In genomic region chr2:50186711-50187405, GRCm38 (mm10) we compare ENCODE assay signal across 15 mouse cellular contexts.
DNase-seq lines count a peak whose midpoint lies in the region; ATAC-seq lines count a peak whose summit lies in the region.
"Had no signal": no experiment of that assay in that cellular context is flagged by ENCODE, and none has a peak within 500 bp of the region (broad histone marks: within the 10 kb centered on the region; RNA-seq: fewer than 3 reads in every experiment).

No protein-coding gene starts in this region.

- peak overlapping the region; percentile 37 for H3K4me2 ChIP-seq in intestine, embryonic 15.5 days (replicated peaks)
- no peak overlapping the region for H3K4me2 ChIP-seq in midbrain, embryonic 11.5 days
- H3K4me2 ChIP-seq: hindbrain, embryonic 15.5 days; limb, embryonic 15.5 days had no signal

- H3K9ac ChIP-seq in intestine, embryonic 15.5 days, result no peak overlapping the region
- no peak overlapping the region for H3K9ac ChIP-seq in midbrain, embryonic 11.5 days (ENCODE audit: low read length)
- H3K9ac ChIP-seq: hindbrain, embryonic 15.5 days; limb, embryonic 15.5 days had no signal

- H3K4me1 ChIP-seq in intestine, embryonic 15.5 days (replicated peaks), result no peaks in the 10 kb centered on the region
- no peaks in the 10 kb centered on the region for H3K4me1 ChIP-seq in midbrain, embryonic 11.5 days (ENCODE audit: control insufficient read depth, insufficient read depth, low read length)
- H3K4me1 ChIP-seq: hindbrain, embryonic 15.5 days; limb, embryonic 15.5 days had no signal

- no peak overlapping the region for H3K4me3 ChIP-seq in intestine, embryonic 15.5 days (replicated peaks)
- no peak overlapping the region for H3K4me3 ChIP-seq in midbrain, embryonic 11.5 days (ENCODE audit: low read depth, low read length)
- H3K4me3 ChIP-seq: heart, adult 2 months; hindbrain, embryonic 15.5 days; limb, embryonic 15.5 days had no signal

- 0 out of 2 replicates have a peak overlapping the region, but pooled peaks have one; percentile 51 for H3K27ac ChIP-seq in intestine, embryonic 15.5 days
- H3K27ac ChIP-seq in midbrain, embryonic 11.5 days (ENCODE audit: low read depth, low read length), result no peak overlapping the region
- H3K27ac ChIP-seq: heart, adult 2 months; hindbrain, embryonic 15.5 days; limb, embryonic 15.5 days had no signal

- peak; percentile 89 for ATAC-seq in intestine, embryonic 15.5 days
- ATAC-seq in monocyte, adult 5-6 weeks (replicated peaks; ENCODE audit: insufficient number of reproducible peaks, low FRiP score, low TSS enrichment, poor library complexity, severe bottlenecking), result no peak
- ATAC-seq in midbrain, embryonic 11.5 days (ENCODE audit: low FRiP score), result no peak
- ATAC-seq: CD4-positive, CD25-positive, alpha-beta regulatory T cell, adult 4 months had no signal

- no peaks in the 10 kb centered on the region for H3K9me3 ChIP-seq in intestine, embryonic 15.5 days
- H3K9me3 ChIP-seq in midbrain, embryonic 11.5 days (ENCODE audit: control insufficient read depth, low read length), result no peaks in the 10 kb centered on the region
- H3K9me3 ChIP-seq: hindbrain, embryonic 15.5 days; limb, embryonic 15.5 days had no signal

- DNase-seq in layer of hippocampus, adult 18-20 months (ENCODE audit: low spot score in 2 of 2), result peak; percentile 19 to 33
- no peak for DNase-seq in layer of hippocampus, adult 8-10 months (ENCODE audit: low spot score in 2 of 2)
- peak; percentile 47 for DNase-seq in brain, adult 2 months (ENCODE audit: low read depth, low spot score)
- peak; percentile 34 to 39 for DNase-seq in kidney, postnatal 25 days
- no peak for DNase-seq in midbrain, embryonic 11.5 days (ENCODE audit: low spot score, missing footprints)
- DNase-seq in layer of hippocampus, adult 9-10 months (ENCODE audit: low spot score), result no peak
- DNase-seq: cerebellum, adult 18-20 months; heart, adult 2 months; heart, postnatal 14 days; thymus, postnatal 25 days had no signal

- H3K27me3 ChIP-seq in intestine, embryonic 15.5 days (replicated peaks), result no peaks in the 10 kb centered on the region
- no peaks in the 10 kb centered on the region for H3K27me3 ChIP-seq in midbrain, embryonic 11.5 days (ENCODE audit: control insufficient read depth, insufficient read depth, low read length)
- H3K27me3 ChIP-seq: hindbrain, embryonic 15.5 days; limb, embryonic 15.5 days had no signal

- 10% methylated on average over 12 of the region's 12 CpGs for WGBS in intestine, embryonic 15.5 days
- WGBS in midbrain, embryonic 11.5 days, result 34% methylated on average over 12 of the region's 12 CpGs

- H3K36me3 ChIP-seq in intestine, embryonic 15.5 days, result no peaks in the 10 kb centered on the region
- H3K36me3 ChIP-seq in midbrain, embryonic 11.5 days (ENCODE audit: control insufficient read depth, insufficient read depth, low read length), result no peaks in the 10 kb centered on the region
- H3K36me3 ChIP-seq: hindbrain, embryonic 15.5 days; limb, embryonic 15.5 days had no signal

Comparison
In these comparisons a context has a peak if more than half of its experiments do, and no peak if none do; other contexts are left out.
1. DNase-seq: peak in layer of hippocampus, adult 18-20 months (2 of 2), brain, adult 2 months (single experiment) and kidney, postnatal 25 days (2 of 2); none in layer of hippocampus, adult 8-10 months (0 of 2), midbrain, embryonic 11.5 days (single experiment) and layer of hippocampus, adult 9-10 months (single experiment).